Mouse (Mus musculus) CH12.LX (cell line): ENCODE measurements at regions not wholly inside any gene's neighbourhood (a gene's known extent, or its start where the extent isn't known, plus 50 kb on each side); places are given as distances from the start of the nearest gene placed in this dataset.

Experiments
- KAT2A ChIP-seq: IDR thresholded peaks from 2 replicates; pipeline ENCODE4 v1.6.1; 2012; ENCODE audit warnings: low read length, improper control_type of control experiment, inconsistent platforms; ENCODE audit not compliant: insufficient replicate concordance
- POLR2A ChIP-seq: IDR thresholded peaks from 2 replicates; pipeline ENCODE4 v1.6.1; 2011; ENCODE audit warnings: low read depth, mild to moderate bottlenecking, improper control_type of control experiment, low read length
- RCOR1 ChIP-seq: conservative IDR thresholded peaks from 2 replicates; pipeline ENCODE4 v1.6.1; 2012; ENCODE audit warnings: low read depth, mild to moderate bottlenecking, inconsistent platforms, low read length, improper control_type of control experiment
- SIN3A ChIP-seq: IDR thresholded peaks from 2 replicates; pipeline ENCODE4 v1.6.1; 2012; ENCODE audit warnings: low read length, improper control_type of control experiment, inconsistent platforms
- ZMIZ1 ChIP-seq: IDR thresholded peaks from 2 replicates; pipeline ENCODE4 v1.6.1; 2012; ENCODE audit warnings: low read depth, mild to moderate bottlenecking, inconsistent platforms, low read length, improper control_type of control experiment

DNA sequence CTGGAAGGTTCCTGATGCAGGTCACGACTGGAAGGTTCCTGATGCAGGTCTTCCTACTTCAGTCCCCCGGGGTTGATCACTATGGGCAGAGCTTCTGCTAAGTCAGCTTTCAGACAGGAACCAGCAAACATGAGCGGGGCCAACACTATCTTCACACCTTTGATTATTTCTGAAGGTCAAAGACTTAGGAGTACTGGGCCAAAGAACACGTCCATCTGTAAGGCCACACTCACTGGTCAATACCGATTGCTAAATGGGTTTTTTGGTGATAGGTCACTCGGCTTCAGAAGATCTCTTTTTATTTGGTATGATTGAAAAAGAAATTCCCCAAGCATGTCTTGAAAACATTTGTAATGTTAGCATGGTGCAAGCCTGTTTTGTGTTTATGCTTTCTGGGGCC lies 90.2 kb upstream of the Stt3b start:
- TF ChIP-seq KAT2A, result no peak
- TF ChIP-seq POLR2A, result no peak
- no peak for TF ChIP-seq ZMIZ1
- TF ChIP-seq RCOR1, result no peak
- TF ChIP-seq SIN3A, result no peak
